Mouse (Mus musculus) liver, postnatal 0 days (tissue): ENCODE data around the gene Gm10277. TPM values are rescaled to one million over a fixed set of nuclear protein-coding genes. Genes with fewer than 3 reads are reported as not detected.
"Not testable (repeated sequence)": the region's sequence is repeated elsewhere in the genome, so short reads cannot be mapped to it uniquely, and the experiment has no call there.

Experiments
- ATAC-seq: fragments of 200-750 bp; cut with Nextera tagmentation; 2 replicates; pipeline ENCODE4 v1.8.0; 2017; ENCODE audit warnings: mild to moderate bottlenecking, moderate library complexity
- DNase-seq: peaks from one replicate; pipeline ENCODE4 v3.0.0-alpha.2; 2016
- H3K27ac ChIP-seq: fragments of 300-500 bp; sonication (generic); 2 replicates; pipeline ENCODE4 v1.5.1; 2014; ENCODE audit warnings: antibody characterized with exemption, moderate library complexity, mild to moderate bottlenecking, low read depth
- H3K27me3 ChIP-seq: fragments of 300-500 bp; sonication (generic); 2 replicates; pipeline ENCODE4 v1.6.1; 2014; ENCODE audit warnings: low read length, control low read depth, mixed read lengths; ENCODE audit not compliant: insufficient read depth
- H3K36me3 ChIP-seq: fragments of 300-500 bp; sonication (generic); replicated peaks from 2 replicates; pipeline ENCODE4 v1.6.1; 2014; ENCODE audit warnings: mild to moderate bottlenecking, control low read depth, low read length, moderate library complexity, mixed read lengths; ENCODE audit not compliant: insufficient read depth
- H3K4me1 ChIP-seq: fragments of 300-500 bp; sonication (generic); 2 replicates; pipeline ENCODE4 v1.6.1; 2014; ENCODE audit warnings: antibody characterized with exemption, mild to moderate bottlenecking, control low read depth; ENCODE audit not compliant: insufficient read depth
- H3K4me2 ChIP-seq: fragments of 300-500 bp; sonication (generic); 2 replicates; pipeline ENCODE4 v1.6.1; 2014; ENCODE audit warnings: low read depth, mild to moderate bottlenecking, low read length, moderate library complexity, mixed read lengths
- H3K4me3 ChIP-seq: fragments of 300-500 bp; sonication (generic); 2 replicates; pipeline ENCODE4 v1.5.1; 2014; ENCODE audit warnings: low read depth, low read length
- H3K9ac ChIP-seq: fragments of 300-500 bp; sonication (generic); replicated peaks from 2 replicates; pipeline ENCODE4 v1.6.1; 2014; ENCODE audit warnings: mild to moderate bottlenecking, moderate library complexity
- H3K9me3 ChIP-seq: fragments of 300-500 bp; sonication (generic); 2 replicates; pipeline ENCODE4 v1.6.1; 2016; ENCODE audit warnings: mild to moderate bottlenecking, control low read depth, low read length, mixed read lengths
- CTCF ChIP-seq: sonication (generic); IDR thresholded peaks from 2 replicates; pipeline ENCODE4 v1.5.1; 2016; ENCODE audit warnings: antibody characterized with exemption, low read depth
- EP300 ChIP-seq: IDR thresholded peaks from 2 replicates; pipeline ENCODE4 v1.6.1; 2016; ENCODE audit warnings: antibody characterized with exemption, low read depth, mild to moderate bottlenecking
- WGBS: fragments of 180-500 bp; shearing (Covaris S2); extraction: QIAGEN DNeasy Blood & Tissue Kit; methylation state at CpG from one replicate; pipeline ENCODE4 v1.1.7; 2014; ENCODE audit not compliant: insufficient replicate concordance; 5-methylcytosine and 5-hydroxymethylcytosine counted together
- polyA plus RNA-seq: library from polyadenylated mRNA; unstranded; fragments of >200 nt; fragmentation: Nextera tagmentation; extraction: Ambion mirVana; gene quantifications from 2 replicates; pipeline ENCODE4 v1.2.1, GENCODE M21; 2015

Gene Gm10277
- polyA plus RNA-seq, 1 experiment from 2014 or later = 0.31 TPM

GRCm38 (mm10) chr11:77762783-77763672, 24.5 kb downstream of the Gm10277 start, which contains the start of gene Myo18a:
TSS of gene Myo18a (plus strand) at chr11:77763246.
- Histone ChIP-seq H3K27ac (peak within 1 kb of the TSS; percentile 93), H3K4me1 (peaks cover 36% of the 10 kb centered on the region), H3K4me3 (peak within 1 kb of the TSS; percentile 96), H3K36me3 (no peaks in the 10 kb centered on the region), H3K4me2 (peak within 1 kb of the TSS; percentile 98), H3K9ac (peak within 1 kb of the TSS; percentile 96), H3K9me3 (no peaks in the 10 kb centered on the region), H3K27me3 (no peaks in the 10 kb centered on the region)
- 4% methylated on average over 52 of the region's 79 CpGs for WGBS
- TF ChIP-seq EP300 = no peak
- TF ChIP-seq CTCF = peak; percentile 76
- ATAC-seq (peak; percentile 74), DNase-seq (peak; percentile 91)

DNA sequence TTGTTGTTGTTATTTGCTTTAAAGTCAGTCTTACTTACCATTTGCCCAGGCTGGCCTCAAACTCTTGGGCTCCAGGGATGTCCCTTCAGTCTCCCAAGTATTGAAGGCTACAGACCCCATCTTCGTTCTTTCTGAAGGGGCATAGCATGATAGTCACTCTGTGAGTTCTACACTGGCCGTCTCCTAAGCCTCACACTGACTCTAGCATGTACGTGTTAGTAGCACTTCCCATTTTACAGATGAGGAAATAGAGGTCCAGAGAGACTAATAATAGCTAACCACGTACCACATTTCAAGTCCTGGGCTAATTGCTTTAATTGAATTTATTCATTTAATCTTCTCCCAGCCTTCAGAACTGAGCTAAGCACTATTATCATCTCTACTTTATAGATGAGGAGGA, 27.5 kb downstream of the Gm10277 start:
- TF ChIP-seq EP300 (no peak), CTCF (no peak)
- no peak for DNase-seq
- no peak overlapping the region for H3K4me3 ChIP-seq
- H3K36me3 ChIP-seq = no peaks in the 10 kb centered on the region
- H3K27me3 ChIP-seq = no peaks in the 10 kb centered on the region
- H3K9me3 ChIP-seq = no peaks in the 10 kb centered on the region
- WGBS = 61% methylated on average over 4 of the region's 4 CpGs
- H3K4me2 ChIP-seq = no peak overlapping the region
- H3K27ac ChIP-seq = no peak overlapping the region
- H3K4me1 ChIP-seq = peaks cover 12% of the 10 kb centered on the region
- ATAC-seq = no peak
- H3K9ac ChIP-seq = no peak overlapping the region

DNA sequence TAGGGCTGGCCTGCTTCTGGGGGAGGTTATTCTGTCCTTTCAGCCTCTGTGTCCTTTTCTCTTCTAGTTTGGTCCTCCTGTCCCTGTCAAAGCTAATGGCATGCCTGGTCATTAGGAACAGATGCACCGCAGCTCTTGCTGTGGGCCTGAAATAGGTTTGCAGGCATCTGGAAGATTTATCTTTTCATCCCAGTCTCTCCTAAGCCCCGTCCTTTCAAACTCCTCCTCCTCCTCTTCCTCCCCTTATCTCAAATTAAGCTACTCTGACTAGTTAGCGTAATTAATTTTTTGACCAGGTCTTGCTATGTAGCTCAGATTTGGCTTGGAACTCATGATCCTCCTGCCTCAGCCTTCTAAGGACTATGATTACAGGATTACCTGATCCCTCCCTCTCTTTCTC, 34.1 kb downstream of the Gm10277 start:
- no peak overlapping the region for H3K9ac ChIP-seq
- TF ChIP-seq EP300 (no peak), CTCF (no peak)
- no peaks in the 10 kb centered on the region for H3K9me3 ChIP-seq
- H3K27ac ChIP-seq = no peak overlapping the region
- no peaks in the 10 kb centered on the region for H3K36me3 ChIP-seq
- ATAC-seq (no peak), DNase-seq (no peak)
- H3K27me3 ChIP-seq = no peaks in the 10 kb centered on the region
- H3K4me2 ChIP-seq = 0 out of 2 replicates have a peak overlapping the region, but pooled peaks have one; percentile 35
- WGBS = 56% methylated on average over 3 of the region's 3 CpGs
- no peak overlapping the region for H3K4me3 ChIP-seq
- H3K4me1 ChIP-seq = peaks cover 14% of the 10 kb centered on the region

GRCm38 (mm10) chr11:77752525-77752924, 35.0 kb downstream of the Gm10277 start:
- whole genome bisulfite sequencing = 56% methylated on average over 5 of the region's 5 CpGs
- Histone ChIP-seq H3K36me3 (no peaks in the 10 kb centered on the region), H3K4me1 (peaks cover 14% of the 10 kb centered on the region), H3K9ac (no peak overlapping the region), H3K9me3 (no peaks in the 10 kb centered on the region), H3K27ac (no peak overlapping the region; the same call in 1 of the 2 replicates), H3K4me3 (no peak overlapping the region), H3K4me2 (peak overlapping the region; percentile 35), H3K27me3 (no peaks in the 10 kb centered on the region)
- no peak for DNase-seq
- ATAC-seq = no peak
- no peak for TF ChIP-seq CTCF
- no peak for TF ChIP-seq EP300

GRCm38 (mm10) chr11:77748996-77749395, 38.6 kb downstream of the Gm10277 start:
- Histone ChIP-seq H3K27ac (no peak overlapping the region), H3K9ac (no peak overlapping the region), H3K9me3 (no peaks in the 10 kb centered on the region), H3K27me3 (no peaks in the 10 kb centered on the region), H3K36me3 (no peaks in the 10 kb centered on the region), H3K4me3 (no peak overlapping the region), H3K4me2 (no peak overlapping the region), H3K4me1 (peaks cover 13% of the 10 kb centered on the region)
- ATAC-seq (no peak), DNase-seq (no peak)
- 80% methylated on average over 5 of the region's 5 CpGs for WGBS
- no peak for TF ChIP-seq CTCF
- no peak for TF ChIP-seq EP300

DNA sequence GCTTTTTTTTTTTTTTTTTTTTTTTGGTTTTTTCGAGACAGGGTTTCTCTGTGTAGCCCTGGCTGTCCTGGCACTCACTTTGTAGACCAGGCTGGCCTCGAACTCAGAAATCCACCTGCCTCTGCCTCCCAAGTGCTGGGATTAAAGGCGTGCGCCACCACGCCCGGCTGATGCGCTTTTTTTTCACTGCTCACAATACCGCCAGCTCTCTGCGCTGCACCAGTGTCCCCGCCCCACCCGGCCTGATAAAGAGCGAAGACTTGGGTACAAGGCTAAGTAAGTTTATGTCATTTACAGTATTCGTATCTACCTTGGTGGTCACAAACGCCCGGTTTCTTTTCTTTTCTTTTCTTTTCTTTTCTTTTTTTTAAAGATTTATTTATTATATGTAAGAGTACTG, 40.4 kb downstream of the Gm10277 start:
- not testable (repeated sequence) for H3K4me2 ChIP-seq, H3K27me3 ChIP-seq, ATAC-seq, H3K4me3 ChIP-seq, H3K9me3 ChIP-seq, DNase-seq, H3K9ac ChIP-seq, H3K36me3 ChIP-seq, H3K4me1 ChIP-seq, H3K27ac ChIP-seq
- 82% methylated on average over 13 of the region's 15 CpGs for WGBS
